Mouse (Mus musculus): Measurements from ENCODE around the gene Vdr. TPM values are rescaled to one million over a fixed set of nuclear protein-coding genes. Genes with fewer than 3 reads are reported as not detected.

Gene Vdr
- total and polyA plus RNA-seq, 2 experiments = 0.04 to 0.09 TPM

- no peak for DNase-seq (ENCODE audit: extremely low read depth, low read depth, low spot score)
- Histone ChIP-seq H3K36me3 (ENCODE audit: control insufficient read depth, insufficient read depth, low read length) (no peaks in the 10 kb centered on the region), H3K27me3 (ENCODE audit: control insufficient read depth, insufficient read depth, low read length) (no peaks in the 10 kb centered on the region), H3K4me1 (ENCODE audit: control insufficient read depth, insufficient read depth, low read length) (peaks cover 16% of the 10 kb centered on the region), H3K79me2 (ENCODE audit: control insufficient read depth, insufficient read depth, low read length) (peaks cover 8% of the 10 kb centered on the region; the same call in 1 of the 2 replicates), H3K27ac (replicated peaks; ENCODE audit: insufficient read depth, low read depth, low read length) (peak overlapping the region; percentile 22), H3K4me3 (ENCODE audit: insufficient read depth, low read depth, low read length) (no peak overlapping the region), H3K9ac (ENCODE audit: low read depth, low read length) (peak overlapping the region; percentile 27; the same call in 1 of the 2 replicates)
- 65% methylated on average over 12 of the region's 12 CpGs for WGBS
- no peak for TF ChIP-seq CTCF (IDR thresholded peaks at IDR 0.05; ENCODE audit: low read depth, low read length)
- no peak for TF ChIP-seq POLR2A (IDR thresholded peaks at IDR 0.05; ENCODE audit: extremely low read depth, insufficient read depth, low read length)
These were observed 84.4 kb downstream of the Vdr start for GRCm38 (mm10) chr15:97825941-97826587.

GRCm38 (mm10) chr15:97825071-97825940 is 85.1 kb downstream of the Vdr start:
- 17% methylated on average over 29 of the region's 29 CpGs for WGBS
- Histone ChIP-seq H3K27ac (replicated peaks; ENCODE audit: insufficient read depth, low read depth, low read length) (peak overlapping the region; percentile 22), H3K79me2 (ENCODE audit: control insufficient read depth, insufficient read depth, low read length) (peaks cover 8% of the 10 kb centered on the region; the same call in 1 of the 2 replicates), H3K36me3 (ENCODE audit: control insufficient read depth, insufficient read depth, low read length) (no peaks in the 10 kb centered on the region), H3K4me3 (ENCODE audit: insufficient read depth, low read depth, low read length) (peak overlapping the region; percentile 43), H3K9ac (ENCODE audit: low read depth, low read length) (peak overlapping the region; percentile 27), H3K4me1 (ENCODE audit: control insufficient read depth, insufficient read depth, low read length) (peaks cover 16% of the 10 kb centered on the region), H3K27me3 (ENCODE audit: control insufficient read depth, insufficient read depth, low read length) (no peaks in the 10 kb centered on the region)
- no peak for DNase-seq (ENCODE audit: extremely low read depth, low read depth, low spot score)
- TF ChIP-seq POLR2A (IDR thresholded peaks at IDR 0.05; ENCODE audit: extremely low read depth, insufficient read depth, low read length) (no peak), CTCF (IDR thresholded peaks at IDR 0.05; ENCODE audit: low read depth, low read length) (peak; percentile 46)

GRCm38 (mm10) chr15:97824042-97824441 is 86.4 kb downstream of the Vdr start:
- no peaks in the 10 kb centered on the region for H3K36me3 ChIP-seq (ENCODE audit: control insufficient read depth, insufficient read depth, low read length)
- peaks cover 8% of the 10 kb centered on the region; the same call in 1 of the 2 replicates for H3K79me2 ChIP-seq (ENCODE audit: control insufficient read depth, insufficient read depth, low read length)
- TF ChIP-seq CTCF (IDR thresholded peaks at IDR 0.05; ENCODE audit: low read depth, low read length) (no peak), POLR2A (IDR thresholded peaks at IDR 0.05; ENCODE audit: extremely low read depth, insufficient read depth, low read length) (no peak)
- no peak overlapping the region for H3K9ac ChIP-seq (ENCODE audit: low read depth, low read length)
- H3K27me3 ChIP-seq (ENCODE audit: control insufficient read depth, insufficient read depth, low read length) = no peaks in the 10 kb centered on the region
- DNase-seq (ENCODE audit: extremely low read depth, low read depth, low spot score) = no peak
- no peak overlapping the region for H3K27ac ChIP-seq (replicated peaks; ENCODE audit: insufficient read depth, low read depth, low read length)
- WGBS = 73% methylated on average over 6 of the region's 6 CpGs
- peaks cover 16% of the 10 kb centered on the region for H3K4me1 ChIP-seq (ENCODE audit: control insufficient read depth, insufficient read depth, low read length)
- no peak overlapping the region for H3K4me3 ChIP-seq (ENCODE audit: insufficient read depth, low read depth, low read length)

- 77% methylated on average over 12 of the region's 12 CpGs for WGBS
- Histone ChIP-seq H3K27ac (replicated peaks; ENCODE audit: insufficient read depth, low read depth, low read length) (no peak overlapping the region), H3K36me3 (ENCODE audit: control insufficient read depth, insufficient read depth, low read length) (no peaks in the 10 kb centered on the region), H3K4me3 (ENCODE audit: insufficient read depth, low read depth, low read length) (no peak overlapping the region), H3K27me3 (ENCODE audit: control insufficient read depth, insufficient read depth, low read length) (no peaks in the 10 kb centered on the region), H3K4me1 (ENCODE audit: control insufficient read depth, insufficient read depth, low read length) (peaks cover 16% of the 10 kb centered on the region), H3K9ac (ENCODE audit: low read depth, low read length) (no peak overlapping the region), H3K79me2 (ENCODE audit: control insufficient read depth, insufficient read depth, low read length) (peaks cover 8% of the 10 kb centered on the region; the same call in 1 of the 2 replicates)
- TF ChIP-seq POLR2A (IDR thresholded peaks at IDR 0.05; ENCODE audit: extremely low read depth, insufficient read depth, low read length) (no peak), CTCF (IDR thresholded peaks at IDR 0.05; ENCODE audit: low read depth, low read length) (no peak)
- no peak for DNase-seq (ENCODE audit: extremely low read depth, low read depth, low spot score)
These were observed 87.0 kb downstream of the Vdr start for GRCm38 (mm10) chr15:97823479-97823878.

GRCm38 (mm10) chr15:97822545-97823228 is 87.7 kb downstream of the Vdr start:
- no peak overlapping the region for H3K27ac ChIP-seq (replicated peaks; ENCODE audit: insufficient read depth, low read depth, low read length)
- no peak overlapping the region for H3K9ac ChIP-seq (ENCODE audit: low read depth, low read length)
- peaks cover 16% of the 10 kb centered on the region for H3K4me1 ChIP-seq (ENCODE audit: control insufficient read depth, insufficient read depth, low read length)
- WGBS = 66% methylated on average over 12 of the region's 12 CpGs
- peaks cover 8% of the 10 kb centered on the region; the same call in 1 of the 2 replicates for H3K79me2 ChIP-seq (ENCODE audit: control insufficient read depth, insufficient read depth, low read length)
- H3K27me3 ChIP-seq (ENCODE audit: control insufficient read depth, insufficient read depth, low read length) = no peaks in the 10 kb centered on the region
- DNase-seq (ENCODE audit: extremely low read depth, low read depth, low spot score) = no peak
- H3K4me3 ChIP-seq (ENCODE audit: insufficient read depth, low read depth, low read length) = no peak overlapping the region
- no peaks in the 10 kb centered on the region for H3K36me3 ChIP-seq (ENCODE audit: control insufficient read depth, insufficient read depth, low read length)
- TF ChIP-seq CTCF (IDR thresholded peaks at IDR 0.05; ENCODE audit: low read depth, low read length) (no peak), POLR2A (IDR thresholded peaks at IDR 0.05; ENCODE audit: extremely low read depth, insufficient read depth, low read length) (no peak)
